Mouse (Mus musculus): ENCODE results near the gene D11Wsu47e.

DNA sequence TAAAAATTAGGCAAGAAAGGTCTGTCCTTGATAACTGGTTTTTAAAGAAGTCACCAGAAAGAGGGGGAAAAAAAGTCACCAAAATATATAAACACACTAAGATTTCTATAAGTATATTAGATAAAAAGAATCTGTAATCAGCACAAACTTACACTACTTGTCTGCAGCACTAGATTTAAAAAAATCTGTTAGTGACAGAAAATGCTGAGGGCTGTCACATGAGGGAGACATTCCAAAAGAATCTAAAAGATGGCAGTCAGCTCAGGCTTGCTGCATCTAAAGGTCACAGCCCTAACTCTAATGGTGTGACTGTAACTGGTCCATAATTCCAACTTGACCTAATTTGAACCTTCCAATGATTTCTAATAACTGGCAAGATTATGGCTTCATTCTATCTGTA, 2.2 kb upstream of the D11Wsu47e start:
- TF ChIP-seq CTCF (IDR thresholded peaks at IDR 0.05; ENCODE audit: low read depth) (no peak; the same call in 1 of the 2 replicates), EP300 (IDR thresholded peaks at IDR 0.05; ENCODE audit: low read depth) (no peak)

Data from liver, embryonic 14.5 days (tissue).